Mouse (Mus musculus) erythroblast, embryonic 14.5 days (primary cell): ENCODE measurements around the gene Mrps10.

ENCODE experiments used
- GATA1 ChIP-seq: IDR thresholded peaks from 2 replicates; pipeline ENCODE4 v1.6.1; 2012; ENCODE audit warnings: low read length, inconsistent platforms, mixed read lengths
- TAL1 ChIP-seq: IDR thresholded peaks from 3 replicates; pipeline ENCODE4 v1.6.1; 2012; ENCODE audit warnings: low read length, inconsistent platforms, mixed read lengths

GRCm38 (mm10) chr17:47421566-47421965 lies 52.9 kb downstream of the Mrps10 start:
- TF ChIP-seq GATA1 (no peak), TAL1 (no peak)
